Mouse (Mus musculus): Measurements from ENCODE around the gene Ptk6. TPM values are rescaled to one million over a fixed set of nuclear protein-coding genes. Genes with fewer than 3 reads are reported as not detected.
A peak's percentile ranks its signal among the peaks of the same experiment; 100 is the strongest.

The Ptk6 gene
- polyA plus RNA-seq, 1 experiment from 2014 or later, result 1.9 TPM

DNA sequence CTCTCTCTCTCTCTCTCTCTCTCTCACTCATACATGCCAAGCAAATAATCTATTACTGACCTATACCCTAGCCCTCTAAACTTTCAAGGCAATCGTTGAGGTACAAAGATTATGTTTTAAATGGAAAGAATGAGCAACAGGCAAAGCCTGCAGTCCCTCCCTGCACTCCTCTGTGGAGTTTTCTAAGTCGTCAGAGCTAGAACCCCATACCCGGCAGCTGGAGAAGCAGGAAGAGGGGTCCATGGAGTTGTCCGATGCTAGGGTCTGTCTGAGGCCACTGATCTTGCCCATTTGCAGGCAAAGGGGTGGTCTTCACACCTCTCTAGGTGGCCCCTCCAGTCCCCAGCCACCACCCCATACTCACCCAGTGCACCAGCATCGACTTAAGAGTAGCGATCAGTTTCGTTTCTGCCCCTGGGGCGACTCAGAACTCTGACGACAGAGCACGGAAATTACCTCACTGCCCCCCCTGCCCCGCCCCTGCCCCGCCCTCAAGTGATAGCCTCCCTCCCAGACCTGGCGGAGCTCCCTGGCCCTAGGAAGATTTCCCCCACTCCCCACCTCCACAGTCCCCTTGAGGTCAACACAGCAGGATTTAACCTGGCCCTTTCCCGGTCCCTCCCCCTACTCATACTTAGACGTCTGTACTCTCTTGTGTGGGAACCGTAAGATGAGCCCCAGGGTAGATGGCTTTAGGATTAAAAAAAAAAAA, 39.2 kb upstream of the Ptk6 start, which contains the start of gene Helz2:
Helz2 (minus strand) TSS at position 426 of the 712 bp plus-strand sequence.
- no peak for TF ChIP-seq CTCF (IDR thresholded peaks at IDR 0.05; ENCODE audit: low read depth)
- Histone ChIP-seq H3K27ac (ENCODE audit: low read depth, low read length) (peak within 1 kb of the TSS; percentile 84), H3K4me1 (replicated peaks; ENCODE audit: control insufficient read depth, insufficient read depth, low read length) (peaks cover 8% of the 10 kb centered on the region; the same call in 1 of the 2 replicates), H3K9me3 (ENCODE audit: control insufficient read depth) (no peaks in the 10 kb centered on the region), H3K36me3 (ENCODE audit: control insufficient read depth, insufficient read depth) (peaks cover 25% of the 10 kb centered on the region), H3K4me3 (ENCODE audit: low read depth, low read length) (peak within 1 kb of the TSS; percentile 78), H3K9ac (ENCODE audit: low read depth, low read length) (peak within 1 kb of the TSS; percentile 76), H3K27me3 (replicated peaks; ENCODE audit: control insufficient read depth, insufficient read depth, low read length) (no peaks in the 10 kb centered on the region), H3K4me2 (replicated peaks; ENCODE audit: low read depth) (peak within 1 kb of the TSS; percentile 75)
- WGBS, result 4% methylated on average over 16 of the region's 16 CpGs
- peak; percentile 80 for ATAC-seq

DNA sequence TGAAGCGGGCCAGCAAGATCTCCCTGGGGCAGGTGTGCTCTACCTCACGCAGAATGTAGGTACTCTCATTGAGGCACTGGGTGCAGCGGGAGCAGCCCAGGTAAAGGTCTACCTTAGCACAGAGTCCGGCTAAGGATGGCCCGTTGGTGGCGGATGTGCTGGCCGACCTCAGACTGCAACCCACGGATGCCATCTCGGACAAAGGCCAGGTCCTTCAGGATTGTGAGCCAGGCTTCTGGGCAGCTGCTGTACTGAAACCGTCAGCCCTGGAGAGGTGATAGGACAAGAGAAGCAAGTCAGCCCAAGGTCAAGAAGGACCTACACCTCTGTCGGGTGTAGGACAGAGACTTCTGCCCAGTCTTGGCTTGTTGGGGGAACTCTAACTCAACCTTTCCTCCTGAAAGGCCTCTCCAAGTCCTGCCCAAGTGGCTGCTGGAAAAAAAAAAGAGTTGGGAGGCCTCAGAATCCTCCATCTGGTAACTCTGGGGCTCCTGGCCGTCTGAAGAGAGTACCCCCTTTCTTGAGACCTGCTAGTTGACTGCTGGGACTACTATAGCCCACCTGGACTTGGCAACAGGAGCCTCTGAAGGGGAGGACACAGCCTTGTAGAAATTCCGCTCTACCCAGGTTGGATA, 38.3 kb upstream of the Ptk6 start:
- 87% methylated on average over 13 of the region's 13 CpGs for WGBS
- Histone ChIP-seq H3K27ac (ENCODE audit: low read depth, low read length) (peak overlapping the region; percentile 84), H3K36me3 (ENCODE audit: control insufficient read depth, insufficient read depth) (peaks cover 34% of the 10 kb centered on the region), H3K4me2 (replicated peaks; ENCODE audit: low read depth) (peak overlapping the region; percentile 75), H3K9ac (ENCODE audit: low read depth, low read length) (peak overlapping the region; percentile 76), H3K9me3 (ENCODE audit: control insufficient read depth) (no peaks in the 10 kb centered on the region), H3K27me3 (replicated peaks; ENCODE audit: control insufficient read depth, insufficient read depth, low read length) (no peaks in the 10 kb centered on the region), H3K4me1 (replicated peaks; ENCODE audit: control insufficient read depth, insufficient read depth, low read length) (peaks cover 8% of the 10 kb centered on the region; the same call in 1 of the 2 replicates), H3K4me3 (ENCODE audit: low read depth, low read length) (peak overlapping the region; percentile 78)
- no peak for TF ChIP-seq CTCF (IDR thresholded peaks at IDR 0.05; ENCODE audit: low read depth)
- no peak; the same call in 1 of the 2 replicates for ATAC-seq

DNA sequence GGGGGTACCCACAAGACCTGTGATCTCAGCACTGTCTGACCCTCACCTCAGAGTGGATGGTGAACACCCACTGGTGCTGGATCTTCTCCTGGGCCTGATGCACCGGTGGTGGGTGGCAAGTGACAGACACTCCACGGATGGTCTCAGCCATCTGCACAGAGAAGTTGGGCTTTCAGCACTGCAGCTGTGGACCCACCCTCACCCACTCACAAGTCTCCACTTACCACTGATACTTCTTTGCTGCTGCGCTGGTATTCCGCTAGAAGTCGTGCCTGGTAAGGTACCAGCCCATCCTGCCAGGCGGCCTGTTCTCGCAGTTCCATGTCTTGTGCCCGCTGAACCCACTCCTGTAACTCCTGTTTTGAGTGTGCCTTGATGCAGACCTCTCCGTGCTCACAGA, 36.7 kb upstream of the Ptk6 start:
- TF ChIP-seq CTCF (IDR thresholded peaks at IDR 0.05; ENCODE audit: low read depth), result no peak
- Histone ChIP-seq H3K36me3 (ENCODE audit: control insufficient read depth, insufficient read depth) (peaks cover 50% of the 10 kb centered on the region), H3K27ac (ENCODE audit: low read depth, low read length) (no peak overlapping the region), H3K4me3 (ENCODE audit: low read depth, low read length) (peak overlapping the region; percentile 14), H3K4me1 (replicated peaks; ENCODE audit: control insufficient read depth, insufficient read depth, low read length) (peaks cover 5% of the 10 kb centered on the region; the same call in 1 of the 2 replicates), H3K9ac (ENCODE audit: low read depth, low read length) (0 out of 2 replicates have a peak overlapping the region, but pooled peaks have one; percentile 23), H3K27me3 (replicated peaks; ENCODE audit: control insufficient read depth, insufficient read depth, low read length) (no peaks in the 10 kb centered on the region), H3K4me2 (replicated peaks; ENCODE audit: low read depth) (peak overlapping the region; percentile 75), H3K9me3 (ENCODE audit: control insufficient read depth) (no peaks in the 10 kb centered on the region)
- 96% methylated on average over 9 of the region's 9 CpGs for WGBS
- no peak for ATAC-seq

DNA sequence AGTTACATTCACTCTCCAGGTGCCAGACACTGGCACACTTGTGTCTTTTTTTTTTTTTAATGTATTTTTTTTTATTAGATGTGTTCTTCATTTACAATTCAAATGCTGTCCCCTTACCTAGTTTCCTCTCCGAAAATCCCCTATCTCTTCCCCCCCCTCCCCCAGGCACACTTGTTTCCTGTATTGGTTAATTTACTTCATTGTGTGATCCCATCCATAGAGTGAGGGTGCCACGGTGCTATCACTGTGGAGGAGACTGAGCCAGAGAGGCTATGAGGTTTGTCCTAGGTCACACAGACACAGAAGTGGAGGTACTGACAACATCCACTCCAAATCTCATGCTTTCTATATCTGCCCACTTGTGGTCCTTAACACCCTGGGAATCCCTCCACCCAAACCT, 36.3 kb upstream of the Ptk6 start:
- Histone ChIP-seq H3K27me3 (replicated peaks; ENCODE audit: control insufficient read depth, insufficient read depth, low read length) (no peaks in the 10 kb centered on the region), H3K4me2 (replicated peaks; ENCODE audit: low read depth) (peak overlapping the region; percentile 75), H3K4me1 (replicated peaks; ENCODE audit: control insufficient read depth, insufficient read depth, low read length) (peaks cover 5% of the 10 kb centered on the region; the same call in 1 of the 2 replicates), H3K9ac (ENCODE audit: low read depth, low read length) (0 out of 2 replicates have a peak overlapping the region, but pooled peaks have one; percentile 23), H3K4me3 (ENCODE audit: low read depth, low read length) (0 out of 2 replicates have a peak overlapping the region, but pooled peaks have one; percentile 14), H3K36me3 (ENCODE audit: control insufficient read depth, insufficient read depth) (peaks cover 54% of the 10 kb centered on the region), H3K9me3 (ENCODE audit: control insufficient read depth) (no peaks in the 10 kb centered on the region), H3K27ac (ENCODE audit: low read depth, low read length) (no peak overlapping the region)
- ATAC-seq, result no peak
- TF ChIP-seq CTCF (IDR thresholded peaks at IDR 0.05; ENCODE audit: low read depth), result no peak
- 64% methylated on average over 2 of the region's 2 CpGs for WGBS

- no peak overlapping the region for H3K27ac ChIP-seq (ENCODE audit: low read depth, low read length)
- no peaks in the 10 kb centered on the region for H3K27me3 ChIP-seq (replicated peaks; ENCODE audit: control insufficient read depth, insufficient read depth, low read length)
- 89% methylated on average over 10 of the region's 10 CpGs for WGBS
- no peak for TF ChIP-seq CTCF (IDR thresholded peaks at IDR 0.05; ENCODE audit: low read depth)
- no peak overlapping the region for H3K4me3 ChIP-seq (ENCODE audit: low read depth, low read length)
- no peak overlapping the region for H3K9ac ChIP-seq (ENCODE audit: low read depth, low read length)
- peaks cover 61% of the 10 kb centered on the region for H3K36me3 ChIP-seq (ENCODE audit: control insufficient read depth, insufficient read depth)
- peaks cover 5% of the 10 kb centered on the region; the same call in 1 of the 2 replicates for H3K4me1 ChIP-seq (replicated peaks; ENCODE audit: control insufficient read depth, insufficient read depth, low read length)
- H3K9me3 ChIP-seq (ENCODE audit: control insufficient read depth), result no peaks in the 10 kb centered on the region
- 0 out of 2 replicates have a peak overlapping the region, but pooled peaks have one; percentile 9 for H3K4me2 ChIP-seq (replicated peaks; ENCODE audit: low read depth)
- no peak for ATAC-seq
Observed at GRCm38 (mm10) chr2:181238091-181238610, 35.6 kb upstream of the Ptk6 start.

All from intestine, postnatal 0 days (tissue).